In the genomic region with DNA sequence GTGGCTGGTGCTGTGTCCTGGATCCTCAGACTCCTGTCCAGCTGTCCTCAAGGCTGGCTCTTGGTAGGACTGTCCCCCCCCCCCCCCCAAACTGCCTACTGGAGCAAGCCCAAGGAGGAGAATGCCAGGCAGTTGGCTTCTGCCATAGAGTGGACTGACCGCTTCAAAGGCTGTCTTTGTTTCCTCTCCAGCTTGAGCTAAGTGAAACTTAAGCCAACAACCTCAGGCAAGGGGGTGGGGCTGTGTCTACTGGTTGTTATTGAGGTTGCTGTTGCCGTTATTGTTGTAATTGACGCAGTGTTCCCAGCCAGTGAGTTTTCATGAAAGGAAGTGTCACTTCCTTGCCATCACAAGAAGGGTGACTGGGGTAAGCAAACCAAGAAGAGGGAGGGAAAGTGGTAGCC, we compare ENCODE assay signal across 8 mouse cellular contexts. TPM values are rescaled to one million over a fixed set of nuclear protein-coding genes. Genes with fewer than 3 reads are reported as not detected.
DNase-seq lines count a peak whose midpoint lies in the region; ATAC-seq and TF ChIP-seq lines count a peak whose summit lies in the region.

No protein-coding gene starts in this region.

- no peaks in the 10 kb centered on the region for H3K9me3 ChIP-seq in intestine, embryonic 15.5 days
- H3K9me3 ChIP-seq in intestine, embryonic 16.5 days (ENCODE audit: control insufficient read depth, low read length) = no peaks in the 10 kb centered on the region
- no peaks in the 10 kb centered on the region for H3K9me3 ChIP-seq in lung, embryonic 16.5 days (ENCODE audit: control insufficient read depth, low read length)

- ATAC-seq in intestine, embryonic 15.5 days = no peak
- ATAC-seq in intestine, embryonic 16.5 days = no peak
- peak; percentile 55 for ATAC-seq in inflammation-experienced regulatory T-cells, adult 6 months
- ATAC-seq in lung, embryonic 16.5 days (ENCODE audit: low read depth) = no peak

- H3K27me3 ChIP-seq in intestine, embryonic 15.5 days (replicated peaks) = 0 out of 2 replicates have a peak, but pooled peaks cover 5% of the 10 kb centered on the region
- H3K27me3 ChIP-seq in intestine, embryonic 16.5 days (replicated peaks; ENCODE audit: control insufficient read depth, insufficient read depth, low read length) = peaks cover 15% of the 10 kb centered on the region; the same call in 1 of the 2 replicates
- peaks cover 5% of the 10 kb centered on the region; the same call in 1 of the 2 replicates for H3K27me3 ChIP-seq in lung, embryonic 16.5 days (ENCODE audit: control insufficient read depth, insufficient read depth, low read depth, low read length)
- no peaks in the 10 kb centered on the region for H3K27me3 ChIP-seq in spleen, adult 2 months (ENCODE audit: control insufficient read depth, insufficient read depth, low read length)

- no peak overlapping the region for H3K27ac ChIP-seq in intestine, embryonic 15.5 days
- no peak overlapping the region for H3K27ac ChIP-seq in intestine, embryonic 16.5 days (ENCODE audit: low read length)
- H3K27ac ChIP-seq in lung, embryonic 16.5 days (ENCODE audit: low read length) = no peak overlapping the region
- H3K27ac ChIP-seq in spleen, adult 2 months (ENCODE audit: insufficient read depth, low read length) = peak overlapping the region; percentile 100

- DNase-seq in Muller cell, postnatal 12 days (ENCODE audit: inconsistent ontology term) = peak; percentile 95
- peak; percentile 41 to 67 for DNase-seq in frontal cortex, adult 2 months (ENCODE audit: extremely low spot score in 1 of 2, low spot score in 1 of 2)
- peak; percentile 55 to 81 for DNase-seq in spleen, adult 2 months (ENCODE audit: low read depth in 1 of 2, low spot score in 2 of 2)
- no peak for DNase-seq in kidney, postnatal 36 days

- no peak overlapping the region for H3K4me3 ChIP-seq in intestine, embryonic 15.5 days (replicated peaks)
- no peak overlapping the region for H3K4me3 ChIP-seq in intestine, embryonic 16.5 days (ENCODE audit: low read length)
- H3K4me3 ChIP-seq in lung, embryonic 16.5 days (ENCODE audit: low read length) = peak overlapping the region; percentile 3; the same call in 1 of the 2 replicates
- peak overlapping the region; percentile 89 for H3K4me3 ChIP-seq in spleen, adult 2 months (ENCODE audit: extremely low read depth, insufficient read depth, insufficient read length)

- no peak overlapping the region for H3K9ac ChIP-seq in intestine, embryonic 15.5 days
- H3K9ac ChIP-seq in intestine, embryonic 16.5 days (ENCODE audit: low read depth, low read length) = no peak overlapping the region
- H3K9ac ChIP-seq in lung, embryonic 16.5 days (ENCODE audit: low read length) = no peak overlapping the region

- H3K4me1 ChIP-seq in intestine, embryonic 15.5 days (replicated peaks) = peaks cover 10% of the 10 kb centered on the region; the same call in 1 of the 2 replicates
- H3K4me1 ChIP-seq in intestine, embryonic 16.5 days (ENCODE audit: control insufficient read depth, insufficient read depth, low read length) = peaks cover 6% of the 10 kb centered on the region; the same call in 1 of the 2 replicates
- peaks cover 17% of the 10 kb centered on the region for H3K4me1 ChIP-seq in lung, embryonic 16.5 days (replicated peaks; ENCODE audit: control insufficient read depth, insufficient read depth, low read length)
- peaks cover 15% of the 10 kb centered on the region for H3K4me1 ChIP-seq in spleen, adult 2 months (ENCODE audit: control insufficient read depth, insufficient read depth, insufficient read length)

- no peak for TF ChIP-seq CTCF in spleen, adult 2 months (IDR thresholded peaks at IDR 0.05; ENCODE audit: extremely low read depth, insufficient read depth, insufficient read length, insufficient replicate concordance)

- WGBS in intestine, embryonic 15.5 days = 44% methylated on average over 3 of the region's 3 CpGs
- WGBS in intestine, embryonic 16.5 days = 48% methylated on average over 3 of the region's 3 CpGs
- WGBS in lung, embryonic 16.5 days = 20% methylated on average over 3 of the region's 3 CpGs
- WGBS in spleen, adult 2 months = 4% methylated on average over 3 of the region's 3 CpGs

- peak overlapping the region; percentile 90 for H3K4me2 ChIP-seq in intestine, embryonic 15.5 days (replicated peaks)
- H3K4me2 ChIP-seq in intestine, embryonic 16.5 days (ENCODE audit: low read depth, low read length) = no peak overlapping the region
- peak overlapping the region; percentile 88 for H3K4me2 ChIP-seq in lung, embryonic 16.5 days (ENCODE audit: low read depth, low read length)

- H3K36me3 ChIP-seq in intestine, embryonic 15.5 days = no peaks in the 10 kb centered on the region
- H3K36me3 ChIP-seq in intestine, embryonic 16.5 days (ENCODE audit: control insufficient read depth, insufficient read depth, low read length) = no peaks in the 10 kb centered on the region
- H3K36me3 ChIP-seq in lung, embryonic 16.5 days (ENCODE audit: control insufficient read depth, insufficient read depth, low read length) = no peaks in the 10 kb centered on the region
- peaks cover 3% of the 10 kb centered on the region; the same call in 1 of the 2 replicates for H3K36me3 ChIP-seq in spleen, adult 2 months (ENCODE audit: control insufficient read depth, insufficient read depth, low read length)

- TF ChIP-seq POLR2A in spleen, adult 2 months (IDR thresholded peaks at IDR 0.05; ENCODE audit: low read depth, low read length) = no peak

RNA-seq across cellular contexts. Expression of a gene that starts 2.0 kb away (rescaled TPM):
- polyA plus RNA-seq in intestine, embryonic 15.5 days (2015; fragmentation: Nextera tagmentation; extraction: Ambion mirVana) = 3.2 and 5.3 TPM in 2 replicates
- 4.1 and 4.8 TPM in 2 replicates for polyA plus RNA-seq in intestine, embryonic 16.5 days (2015; fragmentation: Nextera tagmentation; extraction: Ambion mirVana)
- polyA plus RNA-seq in frontal cortex, adult 2 months (2012; rRNA removed) = 9.0 and 11.2 TPM in 2 replicates
- polyA plus RNA-seq in inflammation-experienced regulatory T-cells, adult 6 months (2017; shearing (Covaris generic)) = 10 to 100 TPM; 75.9 to 89.1 (median 88.6) TPM
- polyA plus RNA-seq in lung, embryonic 16.5 days (2015; fragmentation: Nextera tagmentation; extraction: Ambion mirVana) = 9.1 and 10.9 TPM in 2 replicates
- 29.6 and 39.6 TPM in 2 replicates for polyA plus RNA-seq in spleen, adult 2 months (2012; rRNA removed)

RNA-seq across cellular contexts. Expression of a gene that starts 35.0 kb away (rescaled TPM):
- 24.2 and 25.6 TPM in 2 replicates for polyA plus RNA-seq in intestine, embryonic 15.5 days (2015; fragmentation: Nextera tagmentation; extraction: Ambion mirVana)
- polyA plus RNA-seq in intestine, embryonic 16.5 days (2015; fragmentation: Nextera tagmentation; extraction: Ambion mirVana) = 29.6 and 31.0 TPM in 2 replicates
- polyA plus RNA-seq in frontal cortex, adult 2 months (2012; rRNA removed) = 0.97 and 1.1 TPM in 2 replicates
- polyA plus RNA-seq in inflammation-experienced regulatory T-cells, adult 6 months (2017; shearing (Covaris generic)) = 100 to 1,000 TPM in 1 of 3 experiments, 10 to 100 TPM in 2; 23.0 to 132 (median 83.6) TPM
- 7.5 and 7.7 TPM in 2 replicates for polyA plus RNA-seq in lung, embryonic 16.5 days (2015; fragmentation: Nextera tagmentation; extraction: Ambion mirVana)
- 66.0 and 80.9 TPM in 2 replicates for polyA plus RNA-seq in spleen, adult 2 months (2012; rRNA removed)

RNA-seq across cellular contexts. Expression of a gene that starts 59.5 kb away (rescaled TPM):
- polyA plus RNA-seq in intestine, embryonic 15.5 days (2015; fragmentation: Nextera tagmentation; extraction: Ambion mirVana) = 32.2 and 36.5 TPM in 2 replicates
- polyA plus RNA-seq in intestine, embryonic 16.5 days (2015; fragmentation: Nextera tagmentation; extraction: Ambion mirVana) = 33.3 and 33.8 TPM in 2 replicates
- polyA plus RNA-seq in frontal cortex, adult 2 months (2012; rRNA removed) = 65.5 and 65.8 TPM in 2 replicates
- 10 to 100 TPM; 45.7 to 65.2 (median 47.4) TPM for polyA plus RNA-seq in inflammation-experienced regulatory T-cells, adult 6 months (2017; shearing (Covaris generic))
- polyA plus RNA-seq in lung, embryonic 16.5 days (2015; fragmentation: Nextera tagmentation; extraction: Ambion mirVana) = 40.8 and 42.9 TPM in 2 replicates
- 25.9 and 29.8 TPM in 2 replicates for polyA plus RNA-seq in spleen, adult 2 months (2012; rRNA removed)

Comparison
In these comparisons a context has a peak if more than half of its experiments do, and no peak if none do; other contexts are left out.
1. H3K4me3 ChIP-seq: peak in lung, embryonic 16.5 days (single experiment) and spleen, adult 2 months (single experiment); none in intestine, embryonic 15.5 days (single experiment) and intestine, embryonic 16.5 days (single experiment).
2. DNase-seq: peak in Muller cell, postnatal 12 days (single experiment), frontal cortex, adult 2 months (2 of 2) and spleen, adult 2 months (2 of 2); none in kidney, postnatal 36 days (0 of 2).